Mouse (Mus musculus) cerebellum, adult (tissue): ENCODE measurements around the gene 6430571L13Rik.
"Not testable (repeated sequence)": the region's sequence is repeated elsewhere in the genome, so short reads cannot be mapped to it uniquely, and the experiment has no call there.

Experiments used
- ATAC-seq: cut with Nextera tagmentation; 2 replicates; pipeline ENCODE4 v1.9.2; 2017; ENCODE audit warnings: mild to moderate bottlenecking, moderate library complexity, mixed read lengths; ENCODE audit not compliant: insufficient number of reproducible peaks, low FRiP score, low TSS enrichment

The 6430571L13Rik gene

GRCm38 (mm10) chr9:107305601-107306542 is 34.5 kb upstream of the 6430571L13Rik start:
- no peak for ATAC-seq

DNA sequence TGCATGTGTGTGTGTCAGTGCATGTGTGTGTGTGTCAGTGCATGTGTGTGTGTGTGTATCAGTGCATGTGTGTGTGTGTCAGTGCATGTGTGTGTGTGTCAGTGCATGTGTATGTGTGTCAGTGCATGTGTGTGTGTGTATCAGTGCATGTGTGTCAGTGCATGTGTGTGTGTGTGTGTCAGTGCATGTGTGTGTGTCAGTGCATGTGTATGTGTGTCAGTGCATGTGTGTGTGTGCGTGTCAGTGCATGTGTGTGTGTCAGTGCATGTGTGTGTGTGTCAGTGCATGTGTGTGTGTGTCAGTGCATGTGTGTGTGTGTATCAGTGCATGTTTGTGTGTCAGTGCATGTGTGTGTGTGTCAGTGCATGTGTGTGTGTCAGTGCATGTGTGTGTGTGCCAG is 33.7 kb upstream of the 6430571L13Rik start:
- not testable (repeated sequence) for ATAC-seq

GRCm38 (mm10) chr9:107307099-107307872 is 33.1 kb upstream of the 6430571L13Rik start:
- no peak for ATAC-seq

- no peak for ATAC-seq
These were observed 32.5 kb upstream of the 6430571L13Rik start for GRCm38 (mm10) chr9:107307886-107308285.

DNA sequence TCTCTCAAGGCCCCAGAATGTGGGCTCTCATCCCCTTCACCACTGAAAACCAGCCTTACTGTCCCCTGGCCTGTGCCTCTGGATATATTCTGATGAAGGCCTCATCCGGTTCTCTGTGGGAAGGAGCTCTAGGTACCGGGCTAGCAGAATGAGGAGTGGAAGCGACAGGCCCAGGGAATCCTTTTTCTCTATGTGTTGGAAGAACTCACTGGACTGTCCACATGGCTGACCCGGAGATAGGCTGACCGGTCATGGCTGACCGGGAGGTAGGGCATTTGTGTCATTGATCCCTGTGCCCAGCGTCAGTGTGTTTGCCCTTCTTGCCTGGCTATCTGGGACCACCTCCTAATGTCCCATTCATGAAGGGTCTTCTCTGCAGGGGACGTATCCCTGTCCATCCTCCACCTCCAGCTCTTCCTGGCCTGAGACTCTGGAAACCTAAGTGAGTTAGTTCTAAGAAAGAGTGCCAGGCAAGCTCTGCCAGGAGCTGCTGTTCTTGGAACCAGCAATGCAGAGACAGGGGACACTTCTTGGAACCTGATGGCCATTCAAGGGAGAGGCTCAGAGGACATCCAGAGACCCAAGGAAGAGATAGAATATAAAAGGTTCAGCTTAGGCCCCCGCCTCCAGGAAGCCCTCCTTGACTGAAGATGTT is 31.9 kb upstream of the 6430571L13Rik start:
- no peak for ATAC-seq

DNA sequence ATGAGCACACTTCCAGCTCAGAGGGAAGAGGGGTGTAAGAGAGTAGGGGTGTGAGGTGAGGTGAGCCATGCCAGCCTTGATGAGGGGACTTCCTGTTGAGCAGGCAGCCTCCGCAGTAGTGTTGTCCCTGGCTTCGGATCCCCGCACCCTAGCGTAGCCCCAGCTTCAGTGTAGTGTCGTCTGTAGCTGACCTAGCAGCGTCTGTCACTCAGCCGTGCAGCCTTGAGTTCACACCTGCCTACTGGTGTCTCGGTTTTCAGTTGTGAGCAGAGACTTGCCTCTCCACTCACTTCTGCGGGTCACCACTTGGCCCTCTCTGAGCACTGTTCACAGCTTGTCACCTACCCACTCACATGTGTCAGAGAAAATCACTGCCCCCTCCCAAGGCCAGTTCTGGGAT is 31.2 kb upstream of the 6430571L13Rik start:
- no peak for ATAC-seq

DNA sequence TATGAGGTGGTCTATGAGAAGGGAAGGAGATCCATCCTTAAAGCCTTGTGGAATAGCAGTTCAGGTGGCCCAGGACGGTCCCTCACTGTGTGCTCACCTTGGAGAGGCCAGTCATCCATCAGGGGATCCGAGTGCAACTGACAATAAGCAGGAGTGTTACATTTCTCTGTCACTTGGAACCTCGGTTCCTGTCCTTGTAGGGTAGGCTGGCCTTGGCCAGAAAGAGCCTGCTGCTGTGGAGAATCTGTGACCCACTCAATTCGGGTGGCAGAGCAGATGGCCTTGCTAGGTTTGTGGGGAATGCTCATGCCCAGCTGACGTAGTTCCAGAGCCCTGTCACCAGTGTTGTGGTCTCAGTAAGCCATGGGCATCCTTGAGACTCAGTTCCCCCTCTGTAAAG is 30.8 kb upstream of the 6430571L13Rik start:
- ATAC-seq, result no peak

DNA sequence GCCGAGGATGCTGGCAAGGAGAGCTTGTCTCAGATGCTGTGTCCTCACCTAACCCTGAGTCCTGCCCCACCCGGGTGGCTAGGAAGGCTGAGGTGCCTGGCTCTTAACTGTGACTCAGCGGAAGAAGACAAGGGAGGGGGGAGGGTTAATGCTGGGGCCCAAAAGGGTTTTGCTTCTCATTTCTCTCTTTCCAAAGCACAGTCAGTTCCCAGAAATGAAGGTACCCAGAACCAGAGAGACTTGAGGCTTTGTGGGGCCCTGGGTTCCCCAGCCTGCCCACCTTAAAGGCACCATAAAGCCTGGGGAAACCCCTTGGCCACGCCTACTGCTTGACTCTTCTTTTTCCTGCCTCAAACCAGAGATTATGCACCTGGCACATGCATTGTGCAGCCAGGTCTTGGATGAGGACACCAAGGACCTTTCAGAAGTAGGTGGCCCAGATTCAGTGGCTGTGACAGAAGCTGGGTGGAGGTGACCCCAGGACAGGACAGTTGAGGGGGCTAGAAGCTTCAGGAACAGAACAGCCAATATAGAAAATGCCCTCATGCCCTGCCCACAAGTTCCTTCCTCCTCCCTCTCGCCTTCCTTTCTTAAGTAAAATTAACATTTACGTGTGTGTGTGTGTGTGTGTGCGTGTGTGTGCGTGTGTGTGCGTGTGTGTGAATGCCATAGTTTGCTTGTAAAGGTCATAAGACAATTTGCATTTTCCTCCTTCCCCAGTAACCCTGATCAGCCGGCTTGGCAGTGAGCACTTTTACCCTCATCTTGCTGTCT is 27.4 kb upstream of the 6430571L13Rik start:
- no peak for ATAC-seq

GRCm38 (mm10) chr9:107313926-107314325 is 26.5 kb upstream of the 6430571L13Rik start:
- no peak for ATAC-seq

- no peak for ATAC-seq
These were observed 24.6 kb upstream of the 6430571L13Rik start for GRCm38 (mm10) chr9:107315791-107316190.

DNA sequence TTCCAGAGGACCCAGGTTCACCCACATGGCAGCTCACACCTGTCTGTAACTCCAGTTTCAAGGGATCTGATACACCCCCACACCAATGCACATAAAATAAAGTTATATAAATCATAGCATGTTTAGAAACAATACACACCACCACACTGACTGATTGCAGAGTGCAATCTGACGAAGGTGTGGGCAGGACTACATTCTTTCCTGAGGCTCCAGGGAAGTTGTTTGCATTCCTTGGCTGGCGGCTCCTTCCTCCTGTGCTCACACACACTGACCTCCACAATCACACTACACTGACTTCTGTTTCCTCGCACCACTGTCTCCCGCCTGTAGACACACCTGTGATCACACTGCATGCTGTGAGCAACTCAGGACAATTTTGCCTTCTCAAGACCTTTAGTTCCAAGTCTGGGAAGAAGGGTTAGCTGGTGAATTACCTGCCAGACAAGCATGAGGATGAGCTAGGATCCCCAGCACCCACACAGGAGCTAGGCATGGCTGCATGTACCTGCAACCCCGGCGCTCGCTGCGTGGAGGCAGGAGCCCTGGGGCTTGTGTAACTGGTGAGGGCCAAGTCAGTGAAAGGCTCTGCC is 17.8 kb upstream of the 6430571L13Rik start:
- ATAC-seq, result no peak

DNA sequence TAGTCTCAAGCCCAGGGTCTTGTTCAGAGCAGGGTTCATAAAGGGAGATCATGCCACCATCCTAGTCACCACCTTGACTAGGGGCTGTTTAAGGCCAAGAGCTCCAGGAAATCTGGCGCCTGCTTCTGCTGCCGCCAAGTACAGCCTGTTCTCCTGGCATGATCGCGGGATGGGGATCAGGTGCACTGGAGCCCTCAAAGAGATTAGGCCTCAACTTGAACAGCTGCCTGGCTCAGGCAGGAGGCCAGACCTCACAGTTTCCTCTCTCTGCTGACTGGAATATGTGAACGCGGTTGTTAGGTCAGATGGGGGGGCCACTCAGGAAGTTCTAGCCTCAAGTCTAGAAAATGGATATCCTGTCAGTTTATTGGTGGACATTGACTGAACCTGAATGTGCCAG is 16.8 kb upstream of the 6430571L13Rik start:
- ATAC-seq, result peak; percentile 52; the same call in 1 of the 2 replicates

GRCm38 (mm10) chr9:107324799-107325561 is 15.4 kb upstream of the 6430571L13Rik start:
- no peak for ATAC-seq

DNA sequence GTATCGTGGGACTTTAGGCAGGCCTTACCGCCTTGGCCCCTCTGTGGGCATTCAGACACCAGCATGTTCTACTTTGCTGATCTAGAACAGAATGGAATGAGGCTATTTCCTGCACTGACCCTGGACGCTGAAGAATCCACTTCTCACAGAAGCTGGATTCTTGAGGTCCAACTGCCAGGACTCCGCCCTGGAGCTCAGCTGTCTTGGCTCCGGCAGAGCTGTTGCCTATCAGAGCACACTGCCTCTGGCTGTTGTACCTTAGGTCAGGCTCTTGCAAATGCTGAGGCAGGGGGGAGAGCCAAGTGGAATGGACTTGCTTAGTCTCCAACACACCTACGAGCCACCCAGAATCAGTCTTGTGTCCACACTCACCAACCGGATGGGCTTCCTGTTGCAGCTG is 14.5 kb upstream of the 6430571L13Rik start:
- no peak for ATAC-seq

DNA sequence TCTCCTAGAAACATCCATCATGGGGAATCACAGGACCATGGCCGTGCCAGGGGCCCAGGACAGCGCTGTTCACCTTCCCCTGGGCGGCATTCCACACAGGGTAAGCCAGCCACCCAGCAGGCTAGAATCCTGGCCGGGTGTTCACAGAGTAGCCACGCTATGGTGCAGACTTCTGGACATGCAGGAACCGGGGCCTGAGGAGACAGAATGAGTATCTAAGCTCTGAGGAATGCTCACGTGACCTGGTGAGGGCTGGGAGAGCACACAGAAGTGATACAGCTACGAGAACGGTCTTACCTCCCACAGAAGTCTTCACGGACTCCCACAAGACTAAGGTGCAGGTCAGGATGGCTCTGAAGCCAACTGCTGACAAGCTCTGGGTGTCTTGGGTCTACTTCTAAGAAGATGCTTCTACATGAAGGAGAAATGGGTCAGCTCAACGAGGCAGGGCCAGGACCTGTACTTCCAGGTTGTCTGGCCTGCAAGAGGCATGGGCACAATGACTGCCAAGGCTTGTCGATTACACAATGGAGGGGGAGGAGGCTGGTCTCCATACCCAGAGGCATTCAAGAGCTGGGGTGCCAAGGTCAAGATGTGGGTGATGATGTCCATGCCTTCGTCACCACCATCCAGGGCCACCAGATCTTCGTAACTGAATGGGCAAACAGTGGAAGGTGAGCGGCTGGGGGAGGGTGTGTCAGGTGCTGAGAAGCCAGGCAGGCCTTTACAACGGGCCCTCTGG is 12.4 kb upstream of the 6430571L13Rik start:
- no peak for ATAC-seq

DNA sequence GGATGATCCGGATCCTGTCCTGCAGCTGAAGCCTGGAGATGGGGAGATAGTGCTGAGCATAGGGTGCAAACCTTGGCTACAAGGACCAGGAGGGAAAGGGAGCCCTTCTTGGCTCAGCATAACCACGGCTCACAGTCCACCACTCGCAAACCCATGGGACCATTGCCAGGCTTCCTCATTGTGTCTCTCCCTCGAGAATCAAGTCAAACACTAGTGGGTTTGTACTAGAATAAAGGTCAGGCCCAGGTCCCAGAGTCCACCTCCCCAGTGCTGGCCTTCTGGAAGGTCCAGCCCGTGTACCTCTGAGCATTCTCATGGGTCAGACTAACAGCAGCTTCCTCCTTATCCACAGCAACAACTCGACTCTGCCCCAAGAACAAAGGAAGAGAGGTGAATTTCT is 9.6 kb upstream of the 6430571L13Rik start:
- ATAC-seq, result no peak

DNA sequence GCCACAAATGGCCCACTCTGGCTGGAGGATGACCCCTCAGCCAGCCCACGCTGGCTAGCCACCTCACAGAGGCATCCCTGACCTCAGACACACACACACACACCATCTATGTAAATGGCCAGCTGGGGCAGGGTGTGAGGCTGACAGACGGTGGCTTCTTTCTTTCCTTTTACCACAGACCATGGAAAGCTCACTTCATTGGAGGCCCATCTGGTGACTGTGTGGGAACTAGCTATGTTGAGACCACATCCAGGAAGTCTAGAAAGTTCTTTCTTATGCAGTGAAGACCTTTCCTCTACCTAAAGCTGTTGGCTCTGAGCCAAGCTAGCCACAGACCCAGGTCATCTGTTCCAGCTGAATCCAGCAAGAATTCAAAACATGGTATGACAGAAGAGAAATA is 6.7 kb upstream of the 6430571L13Rik start:
- no peak for ATAC-seq

DNA sequence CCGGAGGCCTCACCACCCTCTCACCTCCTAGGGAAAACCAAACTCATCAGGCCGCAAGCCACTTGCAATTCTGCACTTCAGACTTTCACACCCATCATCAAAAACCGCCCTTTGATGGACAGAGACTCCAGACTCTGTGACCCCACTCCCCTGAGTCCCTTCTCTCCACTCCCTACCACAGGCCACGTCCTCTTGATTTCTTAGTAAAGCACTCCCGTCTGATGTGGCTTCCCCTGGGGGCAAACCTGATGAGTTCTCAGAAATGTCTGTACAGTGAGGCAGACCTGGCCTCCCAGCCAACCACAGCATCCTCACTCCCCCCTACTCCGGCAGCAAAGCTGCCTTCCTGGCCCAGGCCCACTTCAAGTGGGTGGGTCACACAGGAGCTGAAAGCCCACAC is 6.0 kb upstream of the 6430571L13Rik start:
- ATAC-seq, result no peak
